Mouse (Mus musculus): ENCODE measurements around the gene B3gnt6. TPM values are rescaled to one million over a fixed set of nuclear protein-coding genes. Genes with fewer than 3 reads are reported as not detected.

Gene B3gnt6
- total RNA-seq, 2 experiments from 2014 or later, result 0.24 to 0.28 TPM

- no peak for DNase-seq (ENCODE audit: extremely low spot score in 1 of 2, low spot score in 2 of 2)
Measured at GRCm38 (mm10) chr7:98178560-98179231, 20.6 kb downstream of the B3gnt6 start.

GRCm38 (mm10) chr7:98177929-98178559 lies 21.2 kb downstream of the B3gnt6 start, which contains the start of gene Capn5:
Capn5 (minus strand) TSS chr7:98178274.
- DNase-seq (ENCODE audit: extremely low spot score in 1 of 2, low spot score in 2 of 2), result peak; percentile 40 to 70
- intact Hi-C loops (cut with DNase I), result no loop called here

More at GRCm38 (mm10) chr7:98178560-98179231, 20.6 kb downstream of the B3gnt6 start:
- intact Hi-C loops (cut with DNase I), result no loop called here

GRCm38 (mm10) chr7:98177566-98177928 lies 21.7 kb downstream of the B3gnt6 start:
- intact Hi-C loops (cut with DNase I), result no loop called here
- no peak for DNase-seq (ENCODE audit: extremely low spot score in 1 of 2, low spot score in 2 of 2)

- intact Hi-C loops (cut with DNase I), result no loop called here
- no peak for DNase-seq (ENCODE audit: extremely low spot score in 1 of 2, low spot score in 2 of 2)
Measured at GRCm38 (mm10) chr7:98177071-98177485, 22.2 kb downstream of the B3gnt6 start.

GRCm38 (mm10) chr7:98176322-98177070 lies 22.8 kb downstream of the B3gnt6 start:
- intact Hi-C loops (cut with DNase I), result no loop called here
- DNase-seq (ENCODE audit: extremely low spot score in 1 of 2, low spot score in 2 of 2), result no peak

GRCm38 (mm10) chr7:98174883-98175755 lies 24.2 kb downstream of the B3gnt6 start:
- intact Hi-C loops (cut with DNase I), result no loop called here
- DNase-seq (ENCODE audit: extremely low spot score in 1 of 2, low spot score in 2 of 2), result no peak

- no peak for DNase-seq (ENCODE audit: extremely low spot score in 1 of 2, low spot score in 2 of 2)
- intact Hi-C loops (cut with DNase I), result no loop called here
Measured at GRCm38 (mm10) chr7:98173408-98173807, 25.9 kb downstream of the B3gnt6 start.

GRCm38 (mm10) chr7:98172661-98173060 lies 26.6 kb downstream of the B3gnt6 start:
- no peak for DNase-seq (ENCODE audit: extremely low spot score in 1 of 2, low spot score in 2 of 2)
- intact Hi-C loops (cut with DNase I), result no loop called here

- intact Hi-C loops (cut with DNase I), result no loop called here
- no peak for DNase-seq (ENCODE audit: extremely low spot score in 1 of 2, low spot score in 2 of 2)
Measured at GRCm38 (mm10) chr7:98171141-98172073, 27.9 kb downstream of the B3gnt6 start.

GRCm38 (mm10) chr7:98164999-98165528 lies 34.2 kb downstream of the B3gnt6 start:
- DNase-seq (ENCODE audit: extremely low spot score in 1 of 2, low spot score in 2 of 2), result peak in 1 of 2 experiments; percentile 48
- intact Hi-C loops (cut with DNase I), result no loop called here

- peak in 1 of 2 experiments; percentile 17 for DNase-seq (ENCODE audit: extremely low spot score in 1 of 2, low spot score in 2 of 2)
- intact Hi-C loops (cut with DNase I), result no loop called here
Measured at GRCm38 (mm10) chr7:98164382-98164998, 34.8 kb downstream of the B3gnt6 start.

- DNase-seq (ENCODE audit: extremely low spot score in 1 of 2, low spot score in 2 of 2), result peak in 1 of 2 experiments; percentile 17
- intact Hi-C loops (cut with DNase I), result no loop called here
Measured at GRCm38 (mm10) chr7:98163700-98164099, 35.6 kb downstream of the B3gnt6 start.

- DNase-seq (ENCODE audit: extremely low spot score in 1 of 2, low spot score in 2 of 2), result peak in 1 of 2 experiments; percentile 15
- intact Hi-C loops (cut with DNase I), result no loop called here
Measured at GRCm38 (mm10) chr7:98162239-98162638, 37.0 kb downstream of the B3gnt6 start.

GRCm38 (mm10) chr7:98160041-98160740 lies 39.1 kb downstream of the B3gnt6 start:
- DNase-seq (ENCODE audit: extremely low spot score in 1 of 2, low spot score in 2 of 2), result peak in 1 of 2 experiments; percentile 61
- intact Hi-C loops (cut with DNase I), result no loop called here

GRCm38 (mm10) chr7:98158481-98158880 lies 40.8 kb downstream of the B3gnt6 start:
- intact Hi-C loops (cut with DNase I), result loop anchor here (5.0 kb wide), 2 partner anchors 34 to 184 kb away; no protein-coding TSS in a partner anchor
- DNase-seq (ENCODE audit: extremely low spot score in 1 of 2, low spot score in 2 of 2), result no peak

- no peak for DNase-seq (ENCODE audit: extremely low spot score in 1 of 2, low spot score in 2 of 2)
- intact Hi-C loops (cut with DNase I), result loop anchor here (5.0 kb wide), 2 partner anchors 35 to 185 kb away; no protein-coding TSS in a partner anchor
Measured at GRCm38 (mm10) chr7:98157636-98158332, 41.5 kb downstream of the B3gnt6 start.
